Mouse (Mus musculus) lung, postnatal 10 days (tissue): ENCODE data around the gene S100a1.

Experiments
- DNase-seq: peaks from one replicate; pipeline ENCODE4 v3.0.0; 2021

The S100a1 gene

GRCm38 (mm10) chr3:90508950-90509746, 5.0 kb downstream of the S100a1 start, which contains the start of gene Chtop:
Gene Chtop (minus strand): TSS chr3:90509498.
- peak; percentile 100 for DNase-seq

- no peak for DNase-seq
These were observed 5.8 kb downstream of the S100a1 start for GRCm38 (mm10) chr3:90508287-90508949.

DNA sequence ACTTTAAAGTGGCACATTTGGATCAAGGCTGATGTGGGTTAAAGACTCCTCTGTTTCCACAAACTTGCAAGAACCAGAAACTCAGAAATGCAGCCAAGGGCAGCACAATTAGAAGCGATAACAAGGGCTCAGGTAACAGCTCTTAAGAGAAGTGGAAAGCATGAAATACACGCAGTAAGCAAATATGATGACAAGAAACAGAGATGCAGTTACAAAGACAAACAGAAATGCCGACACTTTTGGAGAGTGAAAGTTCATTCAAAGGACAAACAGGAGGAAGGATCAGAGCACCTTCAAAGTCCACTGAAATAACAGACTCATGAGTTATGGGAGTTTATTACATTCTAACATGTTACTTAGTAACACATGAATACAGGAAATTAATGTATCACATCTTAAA, 7.8 kb downstream of the S100a1 start:
- DNase-seq = no peak

DNA sequence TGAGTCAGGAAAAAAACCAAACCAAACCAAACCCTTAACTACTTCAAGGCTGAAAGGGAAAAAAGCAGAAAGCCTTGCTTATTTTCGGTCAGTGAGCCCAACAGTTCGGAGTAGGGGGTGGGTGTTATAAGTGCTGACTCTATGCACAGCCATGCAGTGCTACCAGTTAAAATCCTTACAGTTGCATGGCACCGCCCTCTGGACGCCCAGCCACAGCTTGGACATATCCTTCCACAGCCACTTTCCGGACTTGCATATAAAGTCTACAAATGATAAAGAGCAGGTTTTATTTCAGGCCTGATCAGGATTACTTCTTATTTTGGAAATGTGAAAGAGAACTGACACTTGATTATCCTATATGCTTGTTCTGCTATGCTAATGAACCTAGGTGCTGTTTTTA, 9.0 kb downstream of the S100a1 start:
- DNase-seq = peak; percentile 69

DNA sequence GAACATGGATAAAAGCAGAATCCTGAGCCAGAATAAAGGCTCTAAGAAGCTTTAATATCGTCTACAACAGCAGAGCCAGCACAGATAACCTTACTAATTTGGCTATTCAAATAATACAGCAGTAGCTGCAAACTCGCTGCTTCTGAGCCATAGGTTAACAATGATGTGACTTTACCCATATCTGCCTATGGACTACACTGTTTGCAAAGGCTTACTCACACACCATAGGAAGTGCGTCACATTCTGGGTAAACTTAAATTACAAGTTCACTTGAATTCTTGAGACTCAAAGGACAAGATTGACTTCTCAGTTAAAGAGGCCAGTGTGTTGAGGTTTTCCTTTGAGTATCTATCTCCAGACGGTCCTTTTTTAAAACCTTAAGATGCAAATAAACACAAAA, 10.7 kb downstream of the S100a1 start:
- DNase-seq = no peak

GRCm38 (mm10) chr3:90497597-90497996, 16.6 kb downstream of the S100a1 start:
- DNase-seq = no peak

GRCm38 (mm10) chr3:90495850-90496525, 18.2 kb downstream of the S100a1 start:
- DNase-seq = no peak

DNA sequence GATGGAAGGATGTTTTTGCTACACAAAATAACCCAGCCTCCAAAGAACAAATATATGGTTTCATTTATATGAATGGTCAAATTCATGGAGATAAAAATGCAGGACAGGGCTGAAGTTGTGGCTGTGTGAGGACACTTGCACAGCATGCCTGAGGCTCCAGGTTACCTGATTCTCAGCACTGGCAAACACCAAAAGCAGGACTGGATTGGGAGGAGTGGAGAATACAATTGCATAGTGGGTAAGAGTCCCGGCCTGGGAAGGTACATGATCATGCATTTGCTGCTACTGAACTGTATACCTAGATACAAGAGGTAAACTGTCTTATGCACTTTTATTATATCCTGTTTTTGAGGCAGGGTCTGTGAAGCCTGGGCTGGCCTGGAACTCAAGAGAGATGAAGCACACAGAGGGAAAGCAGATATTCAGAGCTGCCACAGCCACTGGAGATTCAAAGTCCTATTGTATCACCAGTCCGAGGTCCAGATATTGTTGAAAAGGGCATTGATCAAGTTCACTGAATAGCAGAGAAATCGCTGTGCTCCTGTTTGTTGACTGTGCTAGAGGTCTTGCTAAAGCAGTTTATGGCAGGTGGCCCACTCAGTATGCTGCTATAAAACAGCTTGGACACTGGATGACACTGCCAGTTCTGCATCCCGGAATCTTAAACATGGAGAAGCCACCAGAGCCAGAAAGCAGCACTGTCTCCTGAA, 20.2 kb downstream of the S100a1 start:
- DNase-seq = no peak

DNA sequence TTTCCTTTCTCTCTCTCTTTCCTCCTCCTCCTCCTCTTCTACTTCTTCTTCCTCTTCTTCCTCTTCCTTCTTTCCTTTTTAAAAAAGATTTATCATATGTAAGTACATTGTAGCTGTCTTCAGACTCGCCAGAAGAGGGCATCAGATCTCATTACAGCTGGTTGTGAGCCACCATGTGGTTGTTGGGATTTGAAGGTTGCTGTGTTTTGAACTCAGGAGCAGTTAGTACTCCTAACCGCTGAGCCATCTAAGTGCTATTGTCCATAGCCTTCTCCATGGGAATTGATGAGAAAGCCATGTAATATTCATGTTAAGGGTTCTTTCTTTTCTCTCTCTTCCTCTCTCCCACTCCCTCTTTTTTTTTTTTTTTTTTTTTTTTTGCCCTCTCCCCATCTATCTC, 22.8 kb downstream of the S100a1 start:
- DNase-seq = peak; percentile 71

- peak; percentile 99 for DNase-seq
These were observed 23.4 kb downstream of the S100a1 start, which contains the start of gene Snapin for GRCm38 (mm10) chr3:90490696-90491256. Gene Snapin (minus strand): TSS chr3:90491033.

DNA sequence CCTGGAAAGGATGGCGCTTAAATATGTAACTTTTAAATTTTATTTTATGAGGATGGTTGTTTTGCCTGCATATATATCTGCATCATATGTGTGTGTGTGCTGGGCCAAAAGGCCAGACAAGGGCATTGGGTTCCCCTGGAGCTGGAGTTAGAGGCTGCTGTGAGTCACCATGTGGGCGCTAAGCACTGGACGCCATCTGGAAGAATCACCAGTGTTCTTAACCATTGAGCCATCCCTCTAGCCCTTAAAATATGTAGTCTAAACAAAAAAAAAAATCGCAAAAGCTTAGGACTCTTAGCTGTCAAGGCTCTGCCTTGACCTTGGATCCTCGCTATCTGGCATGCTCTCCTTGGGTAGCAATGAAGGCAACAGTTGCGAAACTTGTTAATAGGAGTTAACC, 25.6 kb downstream of the S100a1 start:
- DNase-seq = no peak

- no peak for DNase-seq
These were observed 27.2 kb downstream of the S100a1 start for GRCm38 (mm10) chr3:90486998-90487397.

DNA sequence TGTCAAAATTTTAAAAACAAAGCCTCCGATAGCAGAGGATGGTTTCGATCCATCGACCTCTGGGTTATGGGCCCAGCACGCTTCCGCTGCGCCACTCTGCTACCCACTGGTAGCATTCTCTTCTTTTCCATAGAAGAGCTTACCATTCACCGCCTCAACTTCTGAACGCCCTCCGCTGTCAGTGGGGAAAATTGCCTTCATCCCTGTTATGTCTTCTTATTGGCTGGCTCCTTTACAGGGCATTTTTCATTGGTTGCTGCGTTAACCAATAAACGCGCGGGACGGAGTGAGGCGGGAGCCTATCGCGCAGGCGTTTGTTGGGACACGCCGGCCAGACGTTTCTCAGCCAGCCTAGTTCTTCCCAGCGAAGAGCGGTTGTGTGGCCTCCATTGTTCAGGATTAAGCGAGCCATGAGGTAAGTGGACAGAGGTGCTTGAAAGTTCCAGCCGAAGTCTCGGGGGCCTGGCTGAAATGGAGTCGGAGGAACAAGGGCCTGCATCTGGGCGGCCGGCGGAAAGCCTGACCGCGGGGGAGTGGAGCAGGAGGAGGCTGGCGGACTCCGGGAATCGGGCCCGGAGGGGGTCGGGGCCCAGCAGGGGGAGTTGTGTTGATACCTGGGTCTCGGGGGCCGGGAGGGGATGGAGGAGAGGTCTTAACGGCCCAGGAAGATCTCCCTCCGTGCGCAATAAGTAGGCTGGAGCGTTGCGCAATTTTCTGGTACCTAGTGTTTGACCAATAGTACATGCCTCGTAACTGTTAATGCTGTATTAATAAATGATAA, 38.2 kb downstream of the S100a1 start, which contains the start of gene Ilf2:
Ilf2 (plus strand) TSS at position 296 of the 781 bp plus-strand sequence.
- peak; percentile 97 for DNase-seq

DNA sequence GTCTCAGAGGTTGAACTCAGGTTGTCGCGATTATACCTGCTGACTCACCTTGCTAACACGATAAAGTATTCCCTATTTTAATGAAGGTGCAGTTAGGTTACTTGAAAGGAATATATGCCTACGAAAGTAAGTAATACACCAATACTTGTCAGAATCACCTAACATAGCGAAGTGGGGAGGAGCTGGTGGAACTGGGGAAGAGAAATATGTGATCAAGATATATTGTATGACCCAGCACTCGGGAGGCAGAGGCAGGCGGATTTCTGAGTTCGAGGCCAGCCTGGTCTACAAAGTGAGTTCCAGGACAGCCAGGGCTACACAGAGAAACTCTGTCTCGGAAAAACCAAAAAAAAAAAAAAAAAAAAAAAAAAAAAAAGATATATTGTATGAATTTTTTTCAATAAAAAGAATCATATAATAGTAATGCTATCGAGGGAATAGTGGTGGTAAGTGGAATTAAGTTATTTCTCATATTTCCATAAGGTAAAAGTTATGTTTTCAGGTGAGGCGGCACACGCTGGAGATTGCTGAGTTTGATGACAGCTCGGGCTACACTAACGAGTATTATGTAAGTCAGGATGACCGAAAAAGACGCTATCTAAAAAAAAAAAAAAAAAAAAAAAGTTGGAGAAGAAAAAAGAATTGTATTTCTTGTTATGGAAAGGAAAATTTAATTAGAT, 38.9 kb downstream of the S100a1 start:
- DNase-seq = no peak

DNA sequence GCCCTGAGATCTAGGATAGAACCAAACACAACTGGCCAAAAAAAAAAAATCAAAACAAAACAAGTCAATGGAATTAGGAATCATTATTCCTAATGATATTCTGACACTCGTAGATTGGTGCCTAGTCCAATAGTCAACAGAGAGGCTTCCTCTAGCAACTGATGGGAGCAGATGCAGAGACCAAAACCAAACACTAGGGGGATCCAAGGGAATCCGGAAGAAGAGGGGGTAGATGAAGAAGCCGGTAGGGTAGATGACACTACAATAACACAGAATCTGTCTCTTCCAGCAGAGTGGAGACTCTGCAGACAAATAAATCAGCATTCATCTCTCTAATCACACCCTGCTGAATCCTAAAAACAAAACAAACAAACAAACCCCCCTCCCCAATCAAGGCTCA, 42.0 kb downstream of the S100a1 start:
- peak; percentile 84 for DNase-seq

- no peak for DNase-seq
These were observed 46.4 kb downstream of the S100a1 start for GRCm38 (mm10) chr3:90467618-90468300.

- peak; percentile 88 for DNase-seq
These were observed 47.9 kb downstream of the S100a1 start for GRCm38 (mm10) chr3:90466311-90466766.

DNA sequence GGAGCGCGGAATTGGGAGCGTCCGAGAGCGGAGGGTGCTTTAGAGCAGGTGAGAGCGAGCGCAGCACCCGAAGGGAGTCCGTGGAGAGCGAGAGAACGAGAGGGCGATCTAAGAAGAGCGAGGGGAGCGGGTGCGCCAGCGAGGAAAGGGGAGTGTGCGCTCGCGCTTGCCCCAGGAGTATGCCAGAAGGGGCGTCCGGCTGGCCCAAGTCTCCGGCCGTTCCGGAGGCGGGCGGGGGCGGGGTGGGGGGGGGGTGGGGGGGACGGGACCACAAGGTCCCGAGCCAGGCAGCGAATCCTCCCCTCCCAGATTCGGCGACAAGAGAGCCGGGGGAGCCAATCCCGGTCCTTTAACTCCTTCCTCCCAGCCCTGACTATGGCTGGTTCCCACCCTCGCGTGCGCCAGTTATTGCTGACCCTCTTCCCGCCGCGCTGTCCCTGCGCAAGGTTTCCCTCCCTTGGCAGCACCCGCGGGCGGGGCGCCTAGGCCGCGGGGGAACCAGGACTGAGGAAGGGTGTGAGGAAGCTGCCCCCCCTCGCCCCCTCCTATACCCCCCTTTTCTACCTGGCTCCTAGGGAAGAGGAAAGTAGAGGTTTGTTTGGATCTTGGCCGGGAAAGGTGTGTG, 48.4 kb downstream of the S100a1 start, which contains the start of gene Npr1:
Npr1 (minus strand) TSS at position 181 of the 625 bp plus-strand sequence.
- DNase-seq = peak; percentile 81

DNA sequence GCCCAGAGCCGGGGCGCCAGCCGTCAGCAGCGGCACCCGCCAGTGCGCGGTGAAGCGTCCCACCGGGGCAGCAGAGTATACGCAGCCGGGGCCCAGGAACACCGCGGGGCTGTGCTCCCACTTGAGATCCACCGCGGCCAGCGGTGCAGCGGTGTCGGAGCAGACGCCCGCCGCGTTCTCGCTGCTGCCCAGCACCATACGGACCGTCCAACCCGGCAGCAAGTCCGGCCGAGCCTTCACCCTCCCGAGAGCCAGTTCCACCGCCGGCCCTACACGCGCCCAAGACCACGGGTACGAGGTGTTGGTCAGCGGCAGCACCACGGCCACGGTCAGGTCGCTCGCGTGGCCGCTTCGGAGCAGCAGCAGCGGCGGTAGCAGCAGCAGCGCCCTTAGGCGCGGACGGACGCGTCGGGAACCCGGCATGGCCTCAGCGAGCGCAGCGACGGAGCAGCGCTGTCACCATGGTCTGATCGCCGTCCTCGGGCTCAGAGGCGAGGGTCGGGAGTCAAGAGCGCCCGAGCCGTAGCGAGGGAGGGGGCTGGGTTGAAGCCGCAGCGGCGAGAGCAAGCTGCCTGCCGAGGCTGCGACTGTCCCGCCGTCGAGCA, 49.0 kb downstream of the S100a1 start:
- DNase-seq = peak; percentile 30
